Mouse (Mus musculus): Measurements from ENCODE around the gene Extl1.

- TF ChIP-seq MAX (IDR thresholded peaks at IDR 0.05): no peak
- no peak for TF ChIP-seq CTCF (IDR thresholded peaks at IDR 0.05; ENCODE audit: control insufficient read depth, insufficient read depth, insufficient read length)
- no peak for TF ChIP-seq MYOG (IDR thresholded peaks at IDR 0.05; ENCODE audit: control insufficient read depth, extremely low read depth, insufficient read length)
- no peak for TF ChIP-seq USF1 (IDR thresholded peaks at IDR 0.05; ENCODE audit: low read depth)
- no peak for TF ChIP-seq MYOD1 (IDR thresholded peaks at IDR 0.05; ENCODE audit: control insufficient read depth, insufficient read length, low read depth)
- no peak for TF ChIP-seq CEBPB (IDR thresholded peaks at IDR 0.05; ENCODE audit: low read depth)
These were observed 12.3 kb downstream of the Extl1 start for GRCm38 (mm10) chr4:134371316-134371855.

Measured in C2C12 (cell line).